Mouse (Mus musculus) lung, postnatal 10 days (tissue): ENCODE results near the gene Spon1.

Experiments used
- DNase-seq: peaks from one replicate; pipeline ENCODE4 v3.0.0; 2021

Spon1 gene

GRCm38 (mm10) chr7:114011726-114012443 is 246.1 kb downstream of the Spon1 start:
- no peak for DNase-seq

DNA sequence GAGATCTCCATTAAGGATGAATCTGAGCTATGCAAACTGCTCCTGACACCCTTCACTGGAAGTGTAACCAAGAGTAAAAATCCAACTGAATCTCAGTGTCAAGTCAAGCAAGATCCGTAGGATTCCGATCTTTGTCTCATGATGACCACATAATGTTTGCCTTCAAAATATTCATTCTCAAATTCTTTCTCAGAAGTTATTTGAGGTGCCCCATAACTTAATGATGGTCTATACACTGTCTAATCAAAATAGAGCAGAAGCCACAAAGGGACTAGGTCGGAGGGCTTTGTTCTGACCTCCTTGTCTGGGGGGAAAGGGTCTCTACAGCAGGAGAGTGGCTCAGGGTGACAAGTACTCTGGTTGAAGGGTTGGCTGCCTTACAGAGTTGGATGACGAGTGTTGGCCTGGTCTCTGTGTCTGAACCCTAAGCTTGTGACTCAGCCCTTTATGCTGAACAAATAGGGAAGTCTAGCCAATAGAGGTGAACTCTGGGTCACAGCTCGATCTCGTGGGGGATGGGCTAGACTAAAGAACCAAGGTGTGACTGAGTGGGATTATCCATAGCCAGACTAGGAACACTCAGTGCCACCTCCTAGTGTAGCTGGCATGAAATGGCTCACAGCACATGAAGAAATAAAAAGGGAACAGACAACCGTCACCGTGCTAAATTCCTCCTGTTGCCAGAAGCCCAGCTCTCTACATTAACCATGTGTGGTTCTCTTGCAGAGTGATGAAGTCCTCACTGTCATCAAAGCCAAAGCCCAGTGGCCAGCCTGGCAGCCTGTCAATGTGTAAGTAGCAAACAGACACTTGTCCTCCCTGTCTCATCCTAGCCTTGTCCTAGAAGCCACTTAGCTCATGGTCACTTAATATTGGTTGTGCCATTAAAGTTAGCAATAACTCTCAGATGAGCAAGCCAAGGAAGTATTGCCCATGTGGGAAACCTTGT is 250.5 kb downstream of the Spon1 start:
- peak; percentile 40 for DNase-seq

DNA sequence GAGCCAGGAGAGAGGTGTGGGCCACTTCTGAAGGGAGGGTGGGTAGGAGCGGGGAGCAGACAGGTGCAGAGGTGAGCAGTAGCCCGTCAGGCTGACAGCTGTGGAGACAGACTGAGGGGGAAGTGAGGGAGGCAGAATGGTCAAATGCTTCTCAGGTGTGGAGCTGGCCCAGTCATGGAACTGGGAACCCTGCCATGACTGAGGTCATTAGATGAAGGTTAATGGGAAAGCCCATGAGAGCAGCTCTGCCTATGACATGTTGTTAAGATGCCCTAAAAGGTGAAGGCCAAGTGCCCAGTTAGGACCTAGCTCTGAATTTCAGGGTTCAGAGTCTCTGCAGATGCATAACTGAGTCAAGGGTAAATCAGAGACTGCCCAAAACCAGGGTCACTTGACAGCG is 253.1 kb downstream of the Spon1 start:
- DNase-seq = no peak

DNA sequence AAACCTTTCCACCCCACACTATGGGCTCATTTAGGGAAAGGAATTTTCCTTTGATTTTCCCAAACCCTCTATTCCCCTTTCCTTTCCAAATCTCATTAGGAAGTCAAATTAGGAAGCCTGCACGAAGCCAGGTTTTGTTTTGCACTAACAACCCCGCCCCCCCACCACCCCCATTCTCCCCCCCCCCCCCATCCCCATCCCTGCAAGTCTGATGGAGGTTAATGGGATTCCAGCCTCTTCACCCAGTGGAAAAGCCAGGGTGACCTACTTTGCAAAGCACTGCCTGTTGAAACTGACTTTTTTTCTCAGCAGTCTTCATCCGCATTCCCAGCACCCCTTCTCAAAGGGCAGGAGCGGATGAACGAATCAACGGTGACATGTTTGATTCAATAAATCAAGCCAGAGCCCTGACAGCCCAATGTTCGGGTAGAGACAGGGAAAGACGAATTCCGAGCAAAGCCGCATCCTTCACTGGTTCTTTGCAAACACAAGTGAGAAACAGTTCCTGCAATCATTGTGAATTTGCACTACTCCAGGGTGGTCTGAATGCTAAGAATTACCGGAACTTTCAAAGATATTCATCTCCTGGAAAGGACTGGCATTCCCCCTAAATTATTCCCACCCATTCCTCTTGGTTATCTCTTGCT is 254.4 kb downstream of the Spon1 start:
- no peak for DNase-seq

GRCm38 (mm10) chr7:114020704-114021093 is 254.9 kb downstream of the Spon1 start:
- DNase-seq = peak; percentile 78

DNA sequence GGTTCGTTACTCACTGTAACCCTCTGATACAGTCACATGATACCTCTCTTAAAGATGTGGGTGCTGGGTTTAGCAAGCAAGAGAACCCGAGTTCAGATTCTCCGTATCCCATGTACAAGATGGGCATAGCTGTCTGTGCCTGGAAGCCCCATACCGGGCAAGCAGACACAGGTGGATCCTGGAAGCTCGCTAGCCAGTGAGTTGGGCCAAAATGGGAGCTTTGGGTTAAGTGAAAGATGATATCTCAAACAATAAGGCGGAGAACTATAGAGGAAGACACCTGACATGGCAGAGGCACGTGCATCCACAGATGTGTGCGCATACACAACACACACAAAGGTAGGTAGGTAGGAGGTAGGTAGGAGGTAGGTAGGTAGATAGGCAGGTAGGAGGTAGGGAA is 261.1 kb downstream of the Spon1 start:
- no peak for DNase-seq

GRCm38 (mm10) chr7:114027406-114027805 is 261.6 kb downstream of the Spon1 start:
- no peak for DNase-seq

DNA sequence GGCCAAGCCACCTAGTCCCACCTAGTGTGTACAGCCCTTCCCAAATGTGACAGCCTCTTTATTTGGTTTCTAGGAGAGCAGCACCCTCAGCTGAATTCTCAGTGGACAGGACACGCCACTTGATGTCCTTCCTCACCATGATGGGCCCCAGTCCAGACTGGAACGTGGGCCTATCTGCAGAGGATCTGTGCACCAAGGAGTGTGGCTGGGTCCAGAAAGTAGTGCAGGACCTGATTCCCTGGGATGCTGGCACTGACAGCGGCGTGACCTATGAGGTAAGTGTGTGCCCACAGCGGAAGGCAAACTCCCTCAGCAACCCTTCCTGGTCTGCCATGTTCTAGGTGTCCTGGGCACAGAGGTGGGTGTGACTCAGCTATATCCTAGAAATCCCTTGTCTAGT is 263.0 kb downstream of the Spon1 start:
- DNase-seq = no peak

DNA sequence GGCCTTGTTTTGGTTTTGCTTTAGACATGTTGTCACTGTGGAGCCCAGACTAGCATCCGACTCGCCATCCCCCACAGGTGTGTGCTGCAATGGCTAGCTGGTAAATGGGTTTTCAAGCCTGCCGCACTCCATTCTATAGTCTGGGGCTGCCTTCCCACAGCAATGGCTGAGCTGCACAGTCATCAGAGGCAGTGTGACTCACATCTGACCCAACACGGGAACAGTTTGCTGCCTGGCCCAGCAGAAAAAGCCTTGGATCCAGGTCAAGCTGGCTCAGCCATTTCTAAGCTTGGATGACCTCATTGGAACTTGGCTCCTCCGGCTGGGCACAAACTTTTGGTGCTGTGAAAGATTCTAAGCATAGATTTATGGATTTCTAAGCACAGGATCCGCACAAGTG is 263.8 kb downstream of the Spon1 start:
- DNase-seq = peak; percentile 77

DNA sequence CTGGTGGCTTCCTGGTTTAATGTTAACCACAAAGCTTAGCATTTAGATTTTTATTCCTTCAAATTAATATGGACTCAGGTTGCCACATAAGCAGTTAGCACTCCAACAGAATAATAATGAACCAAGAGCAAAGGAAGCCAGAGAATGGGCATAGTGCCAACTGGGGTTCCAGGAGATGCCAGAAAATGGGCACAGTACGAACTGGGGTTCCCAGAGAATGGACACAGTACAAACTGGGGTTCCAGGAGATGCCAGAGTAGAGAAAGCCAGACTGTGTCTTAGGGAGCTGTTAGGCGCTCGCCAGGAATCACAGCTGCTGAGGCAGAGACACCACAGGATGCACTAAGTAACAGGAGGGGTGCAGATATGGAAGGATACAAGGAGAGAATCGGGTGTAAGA is 271.4 kb downstream of the Spon1 start:
- DNase-seq = no peak

- no peak for DNase-seq
These were observed 275.6 kb downstream of the Spon1 start for GRCm38 (mm10) chr7:114041349-114041748.

GRCm38 (mm10) chr7:114042973-114043928 is 277.5 kb downstream of the Spon1 start:
- DNase-seq = no peak

- DNase-seq = no peak
These were observed 278.2 kb downstream of the Spon1 start for GRCm38 (mm10) chr7:114043929-114044549.

DNA sequence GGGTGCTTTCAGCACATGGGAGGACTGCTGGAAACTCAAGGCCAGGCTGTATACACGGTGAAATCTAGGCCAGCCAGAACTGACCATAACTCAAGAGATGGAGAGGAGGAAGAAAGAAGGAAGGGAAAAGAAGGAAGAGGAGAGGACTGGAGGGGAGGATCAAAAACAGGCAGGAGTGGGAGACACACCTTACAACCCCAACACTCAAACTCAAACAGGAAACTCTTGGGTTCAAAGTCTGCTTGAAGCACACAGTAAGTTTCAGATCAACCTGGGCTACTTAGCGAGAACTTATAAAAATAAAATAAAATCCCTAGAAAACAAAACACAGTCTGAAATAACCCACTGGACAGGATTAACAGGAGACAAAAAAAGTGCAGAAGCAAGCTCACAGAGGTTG is 280.0 kb downstream of the Spon1 start:
- DNase-seq = no peak

DNA sequence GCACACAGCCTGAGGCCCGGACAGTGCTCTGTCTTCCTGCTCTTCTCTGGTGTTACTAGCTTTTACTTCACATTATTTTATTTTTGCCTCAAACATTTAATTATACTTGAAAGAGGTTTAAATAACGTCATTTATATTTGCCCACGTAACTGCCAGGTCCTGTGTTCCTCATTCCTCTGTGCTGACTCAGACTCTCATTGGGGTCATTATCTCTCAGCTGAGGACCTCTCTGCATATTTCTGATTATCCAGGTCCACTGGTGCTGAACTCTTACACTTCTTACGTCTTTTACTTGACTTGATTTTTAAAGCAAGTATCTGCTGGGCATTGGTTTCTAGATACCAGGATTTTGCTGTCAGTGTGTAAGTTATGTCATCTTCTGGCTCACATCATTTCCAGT is 287.9 kb downstream of the Spon1 start:
- DNase-seq = no peak

DNA sequence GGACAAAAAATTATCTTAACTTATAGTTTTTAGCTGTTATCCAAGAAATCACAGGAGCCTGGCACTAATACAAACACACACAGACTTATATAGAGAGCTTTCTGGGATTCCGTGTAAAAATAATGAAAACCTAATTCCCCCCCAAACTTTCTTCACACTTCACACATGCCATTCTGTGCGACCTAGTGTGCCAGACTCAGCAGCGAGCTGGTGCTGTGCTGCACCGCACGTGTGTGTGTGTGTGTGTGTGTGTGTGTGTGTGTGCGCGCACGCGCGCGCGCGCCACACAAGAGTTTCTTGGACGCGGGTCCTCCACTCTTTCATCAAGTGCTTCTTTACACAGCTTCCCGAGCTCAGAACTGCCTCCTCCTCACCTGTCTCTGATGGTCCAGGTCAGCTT is 292.4 kb downstream of the Spon1 start:
- no peak for DNase-seq

DNA sequence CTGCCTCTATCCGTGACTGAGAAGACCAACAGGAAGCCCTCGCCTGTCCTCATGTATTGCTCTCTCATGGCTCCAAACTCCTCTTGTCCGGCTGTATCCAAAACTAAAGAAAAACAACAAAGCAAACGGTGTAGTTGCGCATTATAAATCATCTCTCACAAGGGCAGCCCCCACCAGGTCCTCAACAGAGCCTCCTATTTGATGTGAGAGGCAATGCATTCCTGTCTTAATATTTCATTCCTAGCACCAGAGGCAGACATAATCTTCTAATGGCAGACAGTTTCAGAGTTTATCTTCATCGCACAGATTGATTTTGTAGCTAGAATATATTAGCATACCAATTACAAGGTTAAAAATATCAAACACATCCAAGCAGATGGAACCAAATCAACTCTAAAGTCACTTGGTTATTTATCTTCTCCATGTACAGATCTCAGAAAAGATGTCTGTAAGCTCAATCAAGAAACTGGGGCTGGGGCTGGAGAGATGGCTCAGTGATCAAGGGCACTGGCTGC is 293.2 kb downstream of the Spon1 start:
- no peak for DNase-seq

DNA sequence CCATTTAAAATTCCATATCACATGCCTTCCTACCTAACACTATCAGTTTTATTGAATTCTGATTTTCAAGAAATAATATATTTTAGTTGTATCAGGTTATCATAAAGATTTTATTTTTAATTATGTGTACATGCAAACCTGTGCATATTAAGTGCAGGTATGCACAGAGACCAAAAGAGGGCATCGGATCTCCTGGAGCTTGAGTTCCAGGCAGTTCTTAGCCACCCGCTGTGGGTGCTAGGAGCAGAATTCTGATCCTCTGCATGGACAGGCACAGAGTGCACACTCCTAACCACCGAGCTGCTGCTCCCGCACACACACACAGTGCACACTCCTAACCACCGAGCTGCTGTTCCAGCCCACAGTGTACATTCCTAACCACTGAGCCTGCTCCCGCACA is 294.6 kb downstream of the Spon1 start:
- no peak for DNase-seq

DNA sequence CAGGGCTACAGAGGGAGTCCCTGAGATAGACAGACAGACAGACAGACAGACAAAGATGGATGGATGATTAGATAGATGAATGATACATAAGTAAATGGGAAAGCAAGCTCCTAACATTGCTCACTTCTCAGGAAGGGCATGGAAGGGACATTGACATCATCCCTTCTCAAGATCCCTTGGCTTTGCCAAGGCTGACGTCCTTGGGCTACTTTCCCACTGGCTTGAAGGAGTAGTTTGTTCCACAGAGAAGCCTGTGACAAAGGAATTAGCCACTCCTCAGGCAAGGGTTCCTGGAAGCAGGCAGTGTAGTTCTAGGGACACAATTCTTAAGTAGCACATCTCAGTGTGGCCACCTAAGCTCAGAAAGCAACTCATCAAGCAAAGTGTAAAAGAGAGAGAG is 296.7 kb downstream of the Spon1 start:
- DNase-seq = peak; percentile 75

- DNase-seq = no peak
These were observed 297.7 kb downstream of the Spon1 start for GRCm38 (mm10) chr7:114063534-114063933.

DNA sequence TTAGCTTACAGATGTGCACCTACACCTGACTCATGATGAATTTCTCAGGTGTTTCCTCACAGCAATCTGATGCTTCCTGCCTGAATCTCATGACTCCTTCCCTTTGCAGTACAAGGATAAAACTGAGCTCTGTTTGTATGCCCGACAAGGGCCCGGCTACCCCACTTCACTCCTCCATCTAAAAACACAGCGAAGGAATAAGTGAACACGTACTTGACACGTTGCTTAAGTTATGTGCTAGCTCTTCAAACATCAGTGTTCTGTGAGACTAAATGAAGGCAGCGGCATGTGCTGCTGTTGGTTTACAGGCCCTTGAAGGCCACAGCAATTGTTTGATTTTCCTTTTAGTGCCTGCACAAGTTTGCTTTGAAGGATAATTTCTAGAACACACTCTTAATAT is 298.2 kb downstream of the Spon1 start:
- DNase-seq = no peak
